Mouse (Mus musculus): ENCODE results near the gene Fstl4. TPM values are rescaled to one million over a fixed set of nuclear protein-coding genes. Genes with fewer than 3 reads are reported as not detected.

The Fstl4 gene
- polyA plus RNA-seq, 1 experiment = 0.18 TPM

- Histone ChIP-seq H3K36me3 (ENCODE audit: control insufficient read depth, insufficient read depth, low read length) (no peaks in the 10 kb centered on the region), H3K27me3 (ENCODE audit: control insufficient read depth, insufficient read depth, low read length) (no peaks in the 10 kb centered on the region), H3K27ac (ENCODE audit: control insufficient read depth, insufficient read depth, low read length) (no peak overlapping the region), H3K4me1 (replicated peaks; ENCODE audit: control insufficient read depth, insufficient read depth, low read length) (no peaks in the 10 kb centered on the region), H3K4me3 (ENCODE audit: control insufficient read depth, insufficient read depth, low read length) (no peak overlapping the region)
- peak; percentile 74 for DNase-seq
- 28% methylated on average over 4 of the region's 4 CpGs for WGBS
- TF ChIP-seq CTCF (IDR thresholded peaks at IDR 0.05; ENCODE audit: borderline replicate concordance, control insufficient read depth, extremely low read depth, insufficient read depth, low read length, poor library complexity) (peak; percentile 92), POLR2A (IDR thresholded peaks at IDR 0.05; ENCODE audit: control insufficient read depth, extremely low read depth, insufficient read depth, low read length, poor library complexity) (no peak)
Measured at GRCm38 (mm10) chr11:53032336-53032735, 267.9 kb downstream of the Fstl4 start.

GRCm38 (mm10) chr11:53035414-53035813 lies 271.0 kb downstream of the Fstl4 start:
- Histone ChIP-seq H3K27ac (ENCODE audit: control insufficient read depth, insufficient read depth, low read length) (no peak overlapping the region), H3K4me1 (replicated peaks; ENCODE audit: control insufficient read depth, insufficient read depth, low read length) (no peaks in the 10 kb centered on the region), H3K27me3 (ENCODE audit: control insufficient read depth, insufficient read depth, low read length) (no peaks in the 10 kb centered on the region), H3K36me3 (ENCODE audit: control insufficient read depth, insufficient read depth, low read length) (no peaks in the 10 kb centered on the region), H3K4me3 (ENCODE audit: control insufficient read depth, insufficient read depth, low read length) (no peak overlapping the region)
- no peak for TF ChIP-seq CTCF (IDR thresholded peaks at IDR 0.05; ENCODE audit: borderline replicate concordance, control insufficient read depth, extremely low read depth, insufficient read depth, low read length, poor library complexity)
- TF ChIP-seq POLR2A (IDR thresholded peaks at IDR 0.05; ENCODE audit: control insufficient read depth, extremely low read depth, insufficient read depth, low read length, poor library complexity) = no peak
- WGBS = 87% methylated on average over 7 of the region's 7 CpGs
- no peak for DNase-seq

- DNase-seq = no peak
- H3K27me3 ChIP-seq (ENCODE audit: control insufficient read depth, insufficient read depth, low read length) = no peaks in the 10 kb centered on the region
- TF ChIP-seq POLR2A (IDR thresholded peaks at IDR 0.05; ENCODE audit: control insufficient read depth, extremely low read depth, insufficient read depth, low read length, poor library complexity) (no peak), CTCF (IDR thresholded peaks at IDR 0.05; ENCODE audit: borderline replicate concordance, control insufficient read depth, extremely low read depth, insufficient read depth, low read length, poor library complexity) (no peak)
- H3K36me3 ChIP-seq (ENCODE audit: control insufficient read depth, insufficient read depth, low read length) = no peaks in the 10 kb centered on the region
- no peak overlapping the region for H3K4me3 ChIP-seq (ENCODE audit: control insufficient read depth, insufficient read depth, low read length)
- H3K27ac ChIP-seq (ENCODE audit: control insufficient read depth, insufficient read depth, low read length) = no peak overlapping the region
- WGBS = 98% methylated on average over 6 of the region's 6 CpGs
- no peaks in the 10 kb centered on the region for H3K4me1 ChIP-seq (replicated peaks; ENCODE audit: control insufficient read depth, insufficient read depth, low read length)
Measured at GRCm38 (mm10) chr11:53046850-53047249, 282.4 kb downstream of the Fstl4 start.

- Histone ChIP-seq H3K36me3 (ENCODE audit: control insufficient read depth, insufficient read depth, low read length) (no peaks in the 10 kb centered on the region), H3K27ac (ENCODE audit: control insufficient read depth, insufficient read depth, low read length) (no peak overlapping the region), H3K4me3 (ENCODE audit: control insufficient read depth, insufficient read depth, low read length) (no peak overlapping the region), H3K27me3 (ENCODE audit: control insufficient read depth, insufficient read depth, low read length) (no peaks in the 10 kb centered on the region), H3K4me1 (replicated peaks; ENCODE audit: control insufficient read depth, insufficient read depth, low read length) (peaks cover 16% of the 10 kb centered on the region)
- TF ChIP-seq CTCF (IDR thresholded peaks at IDR 0.05; ENCODE audit: borderline replicate concordance, control insufficient read depth, extremely low read depth, insufficient read depth, low read length, poor library complexity) = no peak
- TF ChIP-seq POLR2A (IDR thresholded peaks at IDR 0.05; ENCODE audit: control insufficient read depth, extremely low read depth, insufficient read depth, low read length, poor library complexity) = no peak
- no peak for DNase-seq
- 3% methylated on average over 5 of the region's 5 CpGs for WGBS
Measured at GRCm38 (mm10) chr11:53054151-53054550, 289.7 kb downstream of the Fstl4 start.

GRCm38 (mm10) chr11:53055896-53056295 lies 291.5 kb downstream of the Fstl4 start:
- no peak for DNase-seq
- Histone ChIP-seq H3K4me1 (replicated peaks; ENCODE audit: control insufficient read depth, insufficient read depth, low read length) (peaks cover 16% of the 10 kb centered on the region), H3K27ac (ENCODE audit: control insufficient read depth, insufficient read depth, low read length) (no peak overlapping the region), H3K27me3 (ENCODE audit: control insufficient read depth, insufficient read depth, low read length) (no peaks in the 10 kb centered on the region), H3K36me3 (ENCODE audit: control insufficient read depth, insufficient read depth, low read length) (no peaks in the 10 kb centered on the region), H3K4me3 (ENCODE audit: control insufficient read depth, insufficient read depth, low read length) (no peak overlapping the region)
- 35% methylated on average over 6 of the region's 6 CpGs for WGBS
- TF ChIP-seq POLR2A (IDR thresholded peaks at IDR 0.05; ENCODE audit: control insufficient read depth, extremely low read depth, insufficient read depth, low read length, poor library complexity) = no peak
- TF ChIP-seq CTCF (IDR thresholded peaks at IDR 0.05; ENCODE audit: borderline replicate concordance, control insufficient read depth, extremely low read depth, insufficient read depth, low read length, poor library complexity) = no peak

GRCm38 (mm10) chr11:53056781-53057180 lies 292.3 kb downstream of the Fstl4 start:
- no peak for TF ChIP-seq CTCF (IDR thresholded peaks at IDR 0.05; ENCODE audit: borderline replicate concordance, control insufficient read depth, extremely low read depth, insufficient read depth, low read length, poor library complexity)
- no peak for TF ChIP-seq POLR2A (IDR thresholded peaks at IDR 0.05; ENCODE audit: control insufficient read depth, extremely low read depth, insufficient read depth, low read length, poor library complexity)
- peaks cover 16% of the 10 kb centered on the region for H3K4me1 ChIP-seq (replicated peaks; ENCODE audit: control insufficient read depth, insufficient read depth, low read length)
- no peak for DNase-seq
- H3K36me3 ChIP-seq (ENCODE audit: control insufficient read depth, insufficient read depth, low read length) = no peaks in the 10 kb centered on the region
- no peaks in the 10 kb centered on the region for H3K27me3 ChIP-seq (ENCODE audit: control insufficient read depth, insufficient read depth, low read length)
- no peak overlapping the region for H3K27ac ChIP-seq (ENCODE audit: control insufficient read depth, insufficient read depth, low read length)
- H3K4me3 ChIP-seq (ENCODE audit: control insufficient read depth, insufficient read depth, low read length) = no peak overlapping the region
- WGBS = 92% methylated on average over 6 of the region's 6 CpGs

All from thymus, adult 2 months (tissue).